Mouse (Mus musculus) intestine, postnatal 0 days (tissue): ENCODE data around the gene Platr17. TPM values are rescaled to one million over a fixed set of nuclear protein-coding genes. Genes with fewer than 3 reads are reported as not detected.
A peak's percentile ranks its signal among the peaks of the same experiment; 100 is the strongest.

Experiments used
- ATAC-seq: fragments of 200-750 bp; cut with Nextera tagmentation; 2 replicates; pipeline ENCODE4 v1.8.0; 2017; ENCODE audit warnings: mild to moderate bottlenecking, moderate TSS enrichment, moderate library complexity
- H3K27ac ChIP-seq: fragments of 300-500 bp; sonication (generic); 2 replicates; pipeline ENCODE4 v1.5.1; 2014; ENCODE audit warnings: mild to moderate bottlenecking, low read depth, low read length, moderate library complexity
- H3K27me3 ChIP-seq: fragments of 300-500 bp; sonication (generic); replicated peaks from 2 replicates; pipeline ENCODE4 v1.6.1; 2014; ENCODE audit warnings: low read length, mixed read lengths; ENCODE audit not compliant: control insufficient read depth, insufficient read depth
- H3K36me3 ChIP-seq: fragments of 300-500 bp; sonication (generic); 2 replicates; pipeline ENCODE4 v1.6.1; 2014; ENCODE audit warnings: mild to moderate bottlenecking, moderate library complexity; ENCODE audit not compliant: control insufficient read depth, insufficient read depth
- H3K4me1 ChIP-seq: fragments of 300-500 bp; sonication (generic); replicated peaks from 2 replicates; pipeline ENCODE4 v1.6.1; 2014; ENCODE audit warnings: antibody characterized with exemption, low read length, mixed read lengths; ENCODE audit not compliant: control insufficient read depth, insufficient read depth
- H3K4me2 ChIP-seq: fragments of 300-500 bp; sonication (generic); replicated peaks from 2 replicates; pipeline ENCODE4 v1.6.1; 2014; ENCODE audit warnings: low read depth, mild to moderate bottlenecking, moderate library complexity
- H3K4me3 ChIP-seq: fragments of 300-500 bp; sonication (generic); 2 replicates; pipeline ENCODE4 v1.5.1; 2014; ENCODE audit warnings: low read depth, low read length
- H3K9ac ChIP-seq: fragments of 300-500 bp; sonication (generic); 2 replicates; pipeline ENCODE4 v1.6.1; 2014; ENCODE audit warnings: mild to moderate bottlenecking, low read depth, low read length
- H3K9me3 ChIP-seq: fragments of 300-500 bp; sonication (generic); 2 replicates; pipeline ENCODE4 v1.6.1; 2016; ENCODE audit warnings: mixed run types; ENCODE audit not compliant: control insufficient read depth
- CTCF ChIP-seq: sonication (generic); IDR thresholded peaks from 2 replicates; pipeline ENCODE4 v1.5.1; 2016; ENCODE audit warnings: low read depth, mild to moderate bottlenecking, control low read depth, antibody characterized with exemption, moderate library complexity
- WGBS: fragments of 180-500 bp; shearing (Covaris S2); extraction: QIAGEN DNeasy Blood & Tissue Kit; methylation state at CpG from one replicate; pipeline ENCODE4 v1.1.7; 2014; 5-methylcytosine and 5-hydroxymethylcytosine counted together
- polyA plus RNA-seq: library from polyadenylated mRNA; unstranded; fragments of >200 nt; fragmentation: Nextera tagmentation; extraction: Ambion mirVana; gene quantifications from 2 replicates; pipeline ENCODE4 v1.2.1, GENCODE M21; 2015

Gene Platr17
- polyA plus RNA-seq, 1 experiment from 2014 or later: 0.25 TPM

DNA sequence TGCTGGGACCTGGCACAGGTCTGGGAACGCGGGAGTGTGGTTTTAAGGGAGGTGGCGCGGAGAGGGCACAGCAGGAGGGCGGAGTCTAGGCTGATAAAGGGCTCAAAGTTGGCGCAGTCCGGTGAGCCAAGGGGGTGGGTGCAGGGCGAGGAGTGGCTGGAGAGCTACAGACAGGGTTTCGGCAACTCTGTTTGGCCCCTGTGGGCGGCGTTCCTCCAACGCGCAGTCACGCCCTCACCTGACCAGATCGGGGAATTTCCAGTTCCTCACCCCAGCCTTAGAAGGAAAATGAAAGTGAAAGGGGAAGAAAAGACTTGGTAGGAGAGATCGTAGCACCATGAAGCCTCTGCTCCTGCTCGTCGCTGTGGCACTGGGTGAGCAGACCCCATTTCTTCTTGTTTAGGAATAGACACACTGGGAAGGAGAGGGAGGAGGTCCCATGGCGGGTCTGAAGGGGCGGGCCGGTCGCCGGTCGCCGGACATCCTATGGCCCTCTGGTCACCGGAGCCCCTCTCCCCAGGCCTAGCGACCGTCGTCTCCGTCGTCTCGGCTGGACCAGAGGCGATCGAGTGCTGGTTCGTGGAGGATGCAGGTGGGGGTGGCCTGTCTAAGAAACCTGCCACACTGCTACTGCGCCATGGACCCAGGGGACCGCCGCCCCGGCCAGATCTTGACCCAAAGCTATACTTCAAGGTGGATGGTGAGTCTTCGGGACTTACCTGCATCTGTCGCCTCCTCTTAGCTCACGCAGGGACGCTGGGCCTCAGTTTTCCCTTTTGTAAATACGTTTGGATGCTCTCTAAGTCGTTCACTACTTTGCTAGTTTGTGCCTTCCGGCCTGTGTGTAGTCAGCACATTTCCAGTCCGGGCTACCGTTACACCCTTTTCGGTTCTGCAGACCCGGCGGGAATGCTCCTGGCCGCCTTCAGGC, 14.7 kb downstream of the Platr17 start:
- under 1% methylated on average over 52 of the region's 52 CpGs for WGBS
- peak; percentile 48 for ATAC-seq
- H3K9ac ChIP-seq: peak overlapping the region; percentile 70

GRCm38 (mm10) chr17:33920282-33921097, 15.6 kb downstream of the Platr17 start:
- peak; percentile 92 for TF ChIP-seq CTCF
- peak overlapping the region; percentile 85 for H3K4me3 ChIP-seq
- peak overlapping the region; percentile 70 for H3K9ac ChIP-seq
- H3K9me3 ChIP-seq: no peaks in the 10 kb centered on the region
- H3K36me3 ChIP-seq: peaks cover 23% of the 10 kb centered on the region
- H3K27ac ChIP-seq: peak overlapping the region; percentile 88
- no peaks in the 10 kb centered on the region for H3K27me3 ChIP-seq
- WGBS: under 1% methylated on average over 36 of the region's 36 CpGs
- H3K4me1 ChIP-seq: no peaks in the 10 kb centered on the region; the same call in 1 of the 2 replicates
- peak; percentile 6; the same call in 1 of the 2 replicates for ATAC-seq
- peak overlapping the region; percentile 96 for H3K4me2 ChIP-seq

More for the DNA sequence above, 14.7 kb downstream of the Platr17 start:
- H3K4me2 ChIP-seq: peak overlapping the region; percentile 96
- H3K4me1 ChIP-seq: no peaks in the 10 kb centered on the region; the same call in 1 of the 2 replicates
- H3K4me3 ChIP-seq: peak overlapping the region; percentile 85
- no peaks in the 10 kb centered on the region for H3K9me3 ChIP-seq
- peaks cover 21% of the 10 kb centered on the region for H3K36me3 ChIP-seq
- H3K27ac ChIP-seq: peak overlapping the region; percentile 88
- TF ChIP-seq CTCF: peak; percentile 62
- H3K27me3 ChIP-seq: no peaks in the 10 kb centered on the region

- H3K36me3 ChIP-seq: peaks cover 32% of the 10 kb centered on the region
- H3K9me3 ChIP-seq: no peaks in the 10 kb centered on the region
- H3K27me3 ChIP-seq: no peaks in the 10 kb centered on the region
- H3K27ac ChIP-seq: no peak overlapping the region
- no peak for ATAC-seq
- H3K4me1 ChIP-seq: no peaks in the 10 kb centered on the region; the same call in 1 of the 2 replicates
- 87% methylated on average over 7 of the region's 7 CpGs for WGBS
- no peak for TF ChIP-seq CTCF
- H3K4me3 ChIP-seq: no peak overlapping the region
- no peak overlapping the region for H3K9ac ChIP-seq
- no peak overlapping the region for H3K4me2 ChIP-seq
Measured at GRCm38 (mm10) chr17:33921361-33921760, 16.4 kb downstream of the Platr17 start.

GRCm38 (mm10) chr17:33924577-33925283, 19.8 kb downstream of the Platr17 start:
- ATAC-seq: no peak

DNA sequence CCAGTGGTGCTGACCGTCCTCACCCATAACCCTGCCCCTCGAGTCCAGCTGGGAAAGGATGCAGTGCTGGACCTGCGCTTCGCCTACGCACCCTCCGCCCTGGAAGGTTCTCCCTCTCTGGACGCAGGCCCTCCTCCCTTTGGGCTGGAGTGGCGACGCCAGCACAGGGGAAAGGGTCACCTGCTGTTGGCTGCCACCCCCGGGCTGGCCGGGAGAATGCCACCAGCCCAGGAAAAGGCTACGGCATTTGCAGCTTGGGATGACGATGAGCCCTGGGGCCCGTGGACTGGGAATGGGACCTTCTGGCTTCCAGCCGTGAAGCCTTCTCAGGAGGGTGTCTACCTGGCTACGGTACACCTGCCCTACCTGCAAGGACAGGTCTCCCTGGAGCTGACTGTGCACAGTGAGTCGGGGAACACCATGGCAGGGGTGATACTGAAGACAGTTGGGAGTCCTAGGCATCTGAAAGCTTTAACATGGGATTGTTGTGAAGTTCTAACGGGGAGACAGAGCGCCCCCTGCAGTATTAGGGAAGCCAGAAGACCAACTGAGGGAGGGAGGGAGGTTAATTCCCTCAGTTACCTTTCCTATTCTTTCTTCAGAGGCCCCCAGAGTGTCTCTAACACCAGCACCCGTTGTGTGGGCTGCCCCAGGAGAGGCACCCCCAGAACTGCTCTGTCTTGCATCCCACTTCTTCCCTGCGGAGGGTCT, 20.6 kb downstream of the Platr17 start:
- H3K4me1 ChIP-seq: no peaks in the 10 kb centered on the region
- H3K9me3 ChIP-seq: no peaks in the 10 kb centered on the region
- H3K9ac ChIP-seq: no peak overlapping the region
- no peak overlapping the region for H3K4me3 ChIP-seq
- 88% methylated on average over 21 of the region's 21 CpGs for WGBS
- H3K36me3 ChIP-seq: peaks cover 31% of the 10 kb centered on the region
- ATAC-seq: no peak
- H3K27ac ChIP-seq: no peak overlapping the region
- H3K27me3 ChIP-seq: no peaks in the 10 kb centered on the region
- peak; percentile 39; the same call in 1 of the 2 replicates for TF ChIP-seq CTCF
- no peak overlapping the region for H3K4me2 ChIP-seq

More at GRCm38 (mm10) chr17:33924577-33925283, 19.8 kb downstream of the Platr17 start:
- Histone ChIP-seq H3K4me1 (no peaks in the 10 kb centered on the region), H3K36me3 (peaks cover 31% of the 10 kb centered on the region), H3K9me3 (no peaks in the 10 kb centered on the region), H3K9ac (no peak overlapping the region), H3K4me3 (no peak overlapping the region), H3K27ac (no peak overlapping the region), H3K27me3 (no peaks in the 10 kb centered on the region), H3K4me2 (no peak overlapping the region)
- 87% methylated on average over 10 of the region's 10 CpGs for WGBS
- peak; percentile 69 for TF ChIP-seq CTCF
